Mouse (Mus musculus): ENCODE measurements around the gene Kcnn1.

DNA sequence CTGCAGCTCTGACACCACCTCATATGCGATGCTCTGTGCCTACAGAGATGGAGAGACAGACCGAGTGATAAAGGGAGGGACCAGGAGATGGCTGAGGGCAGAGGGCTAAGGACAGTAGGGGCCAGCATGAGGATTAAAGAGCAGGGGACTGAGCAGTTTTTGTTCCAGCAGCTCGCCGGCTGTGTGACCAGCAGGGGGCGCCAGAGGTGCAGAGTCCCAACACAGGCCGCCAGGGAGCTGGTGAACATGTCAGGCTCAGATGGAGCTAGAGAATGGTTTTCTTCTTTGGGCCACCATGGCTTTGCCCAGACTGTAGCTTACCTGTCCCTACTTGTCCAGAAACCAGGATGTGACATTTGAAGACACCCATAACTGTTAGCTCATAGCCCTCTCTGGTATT is 18.5 kb downstream of the Kcnn1 start:
- TF ChIP-seq POLR2A (IDR thresholded peaks at IDR 0.05; ENCODE audit: insufficient read length, low read depth) (no peak), SRF (IDR thresholded peaks at IDR 0.05; ENCODE audit: control insufficient read depth, insufficient read length, low read depth) (no peak)
